Mouse (Mus musculus) lung, embryonic 16.5 days (tissue): ENCODE data around the gene Bmp8b. TPM values are rescaled to one million over a fixed set of nuclear protein-coding genes. Genes with fewer than 3 reads are reported as not detected.

Source experiments
- ATAC-seq: fragments of 200-750 bp; cut with Nextera tagmentation; 2 replicates; pipeline ENCODE4 v1.8.0; 2017; ENCODE audit warnings: low read depth, mild to moderate bottlenecking, moderate library complexity
- H3K27ac ChIP-seq: fragments of 300-500 bp; sonication (generic); 2 replicates; pipeline ENCODE4 v1.5.1; 2014; ENCODE audit warnings: mild to moderate bottlenecking, control low read depth, low read length
- H3K27me3 ChIP-seq: fragments of 300-500 bp; sonication (generic); 2 replicates; pipeline ENCODE4 v1.6.1; 2014; ENCODE audit warnings: low read depth, low read length, mixed read lengths; ENCODE audit not compliant: control insufficient read depth, insufficient read depth
- H3K36me3 ChIP-seq: fragments of 300-500 bp; sonication (generic); 2 replicates; pipeline ENCODE4 v1.6.1; 2014; ENCODE audit warnings: low read length; ENCODE audit not compliant: control insufficient read depth, insufficient read depth
- H3K4me1 ChIP-seq: fragments of 300-500 bp; sonication (generic); replicated peaks from 2 replicates; pipeline ENCODE4 v1.6.1; 2014; ENCODE audit warnings: low read length, mixed read lengths; ENCODE audit not compliant: control insufficient read depth, insufficient read depth
- H3K4me2 ChIP-seq: fragments of 300-500 bp; sonication (generic); 2 replicates; pipeline ENCODE4 v1.6.1; 2014; ENCODE audit warnings: low read depth, low read length, control low read depth
- H3K4me3 ChIP-seq: fragments of 300-500 bp; sonication (generic); 2 replicates; pipeline ENCODE4 v1.5.1; 2014; ENCODE audit warnings: mild to moderate bottlenecking, low read length, control low read depth
- H3K9ac ChIP-seq: fragments of 300-500 bp; sonication (generic); 2 replicates; pipeline ENCODE4 v1.6.1; 2014; ENCODE audit warnings: low read length, control low read depth
- H3K9me3 ChIP-seq: fragments of 300-500 bp; sonication (generic); 2 replicates; pipeline ENCODE4 v1.6.1; 2016; ENCODE audit warnings: low read length; ENCODE audit not compliant: control insufficient read depth
- WGBS: fragments of 180-500 bp; shearing (Covaris S2); extraction: QIAGEN DNeasy Blood & Tissue Kit; methylation state at CpG from one replicate; pipeline ENCODE4 v1.1.7; 2014; 5-methylcytosine and 5-hydroxymethylcytosine counted together
- polyA plus RNA-seq: library from polyadenylated mRNA; unstranded; fragments of >200 nt; fragmentation: Nextera tagmentation; extraction: Ambion mirVana; gene quantifications from 2 replicates; pipeline ENCODE4 v1.2.1, GENCODE M21; 2015

The Bmp8b gene
- polyA plus RNA-seq, 1 experiment from 2014 or later: 1.5 TPM

GRCm38 (mm10) chr4:123126626-123127025 is 21.7 kb downstream of the Bmp8b start:
- 94% methylated on average over 7 of the region's 7 CpGs for WGBS
- no peaks in the 10 kb centered on the region for H3K27me3 ChIP-seq
- H3K27ac ChIP-seq: no peak overlapping the region
- no peak for ATAC-seq
- H3K9ac ChIP-seq: no peak overlapping the region
- H3K4me3 ChIP-seq: no peak overlapping the region
- H3K4me2 ChIP-seq: no peak overlapping the region
- no peaks in the 10 kb centered on the region for H3K9me3 ChIP-seq
- no peaks in the 10 kb centered on the region for H3K4me1 ChIP-seq
- peaks cover 36% of the 10 kb centered on the region for H3K36me3 ChIP-seq

- Histone ChIP-seq H3K4me1 (no peaks in the 10 kb centered on the region), H3K9ac (no peak overlapping the region), H3K36me3 (peaks cover 38% of the 10 kb centered on the region), H3K4me2 (no peak overlapping the region), H3K4me3 (no peak overlapping the region), H3K27me3 (no peaks in the 10 kb centered on the region), H3K9me3 (no peaks in the 10 kb centered on the region), H3K27ac (no peak overlapping the region)
- WGBS: 83% methylated on average over 4 of the region's 4 CpGs
- ATAC-seq: no peak
These were observed 22.1 kb downstream of the Bmp8b start for GRCm38 (mm10) chr4:123127051-123127450.

GRCm38 (mm10) chr4:123137551-123137950 is 32.6 kb downstream of the Bmp8b start:
- Histone ChIP-seq H3K36me3 (peaks cover 17% of the 10 kb centered on the region; the same call in 1 of the 2 replicates), H3K27me3 (no peaks in the 10 kb centered on the region), H3K4me3 (no peak overlapping the region), H3K9ac (no peak overlapping the region), H3K4me2 (no peak overlapping the region), H3K27ac (no peak overlapping the region), H3K4me1 (peaks cover 11% of the 10 kb centered on the region), H3K9me3 (no peaks in the 10 kb centered on the region)
- WGBS: 81% methylated on average over 3 of the region's 3 CpGs
- no peak for ATAC-seq

GRCm38 (mm10) chr4:123139513-123140154 is 34.7 kb downstream of the Bmp8b start, which contains the start of gene Ppie:
Gene Ppie (minus strand): TSS chr4:123139951.
- H3K9ac ChIP-seq: peak within 1 kb of the TSS; percentile 68
- under 1% methylated on average over 34 of the region's 34 CpGs for WGBS
- peak; percentile 99 for ATAC-seq

GRCm38 (mm10) chr4:123147446-123148150 is 42.6 kb downstream of the Bmp8b start:
- Histone ChIP-seq H3K4me1 (no peaks in the 10 kb centered on the region), H3K27me3 (peaks cover 3% of the 10 kb centered on the region; the same call in 1 of the 2 replicates), H3K36me3 (no peaks in the 10 kb centered on the region), H3K4me3 (no peak overlapping the region), H3K9ac (no peak overlapping the region), H3K4me2 (no peak overlapping the region), H3K27ac (no peak overlapping the region), H3K9me3 (no peaks in the 10 kb centered on the region)
- ATAC-seq: no peak
- 68% methylated on average over 5 of the region's 5 CpGs for WGBS

More at GRCm38 (mm10) chr4:123139513-123140154, 34.7 kb downstream of the Bmp8b start, which contains the start of gene Ppie:
- H3K9me3 ChIP-seq: no peaks in the 10 kb centered on the region
- peaks cover 10% of the 10 kb centered on the region; the same call in 1 of the 2 replicates for H3K36me3 ChIP-seq
- H3K4me1 ChIP-seq: peaks cover 11% of the 10 kb centered on the region
- H3K27me3 ChIP-seq: no peaks in the 10 kb centered on the region
- H3K4me2 ChIP-seq: peak within 1 kb of the TSS; percentile 84
- peak within 1 kb of the TSS; percentile 81 for H3K27ac ChIP-seq
- peak within 1 kb of the TSS; percentile 78 for H3K4me3 ChIP-seq

GRCm38 (mm10) chr4:123152003-123152402 is 47.0 kb downstream of the Bmp8b start:
- Histone ChIP-seq H3K27ac (no peak overlapping the region), H3K9me3 (no peaks in the 10 kb centered on the region), H3K27me3 (no peaks in the 10 kb centered on the region), H3K9ac (no peak overlapping the region), H3K4me3 (no peak overlapping the region), H3K4me1 (no peaks in the 10 kb centered on the region), H3K36me3 (no peaks in the 10 kb centered on the region), H3K4me2 (no peak overlapping the region)
- WGBS: 78% methylated on average over 4 of the region's 4 CpGs
- no peak for ATAC-seq

GRCm38 (mm10) chr4:123152976-123153375 is 48.0 kb downstream of the Bmp8b start:
- Histone ChIP-seq H3K4me1 (no peaks in the 10 kb centered on the region), H3K36me3 (no peaks in the 10 kb centered on the region), H3K4me2 (no peak overlapping the region), H3K27me3 (no peaks in the 10 kb centered on the region), H3K27ac (no peak overlapping the region), H3K9ac (no peak overlapping the region), H3K9me3 (no peaks in the 10 kb centered on the region), H3K4me3 (no peak overlapping the region)
- 40% methylated on average over 5 of the region's 5 CpGs for WGBS
- ATAC-seq: no peak

GRCm38 (mm10) chr4:123155004-123155403 is 50.0 kb downstream of the Bmp8b start:
- no peaks in the 10 kb centered on the region for H3K4me1 ChIP-seq
- H3K9ac ChIP-seq: no peak overlapping the region
- 28% methylated on average over 4 of the region's 4 CpGs for WGBS
- no peaks in the 10 kb centered on the region for H3K9me3 ChIP-seq
- H3K27me3 ChIP-seq: no peaks in the 10 kb centered on the region
- H3K36me3 ChIP-seq: no peaks in the 10 kb centered on the region
- no peak for ATAC-seq
- H3K27ac ChIP-seq: no peak overlapping the region
- no peak overlapping the region for H3K4me3 ChIP-seq
- no peak overlapping the region for H3K4me2 ChIP-seq

GRCm38 (mm10) chr4:123155427-123155826 is 50.5 kb downstream of the Bmp8b start:
- Histone ChIP-seq H3K9me3 (no peaks in the 10 kb centered on the region), H3K4me1 (no peaks in the 10 kb centered on the region), H3K27me3 (no peaks in the 10 kb centered on the region), H3K27ac (no peak overlapping the region), H3K4me2 (no peak overlapping the region), H3K9ac (no peak overlapping the region), H3K4me3 (no peak overlapping the region), H3K36me3 (no peaks in the 10 kb centered on the region)
- 57% methylated on average over 2 of the region's 2 CpGs for WGBS
- ATAC-seq: no peak
